Mouse (Mus musculus) erythroblast, embryonic 14.5 days (primary cell): ENCODE data around the gene Pcsk5.

Experiments
- GATA1 ChIP-seq: IDR thresholded peaks from 2 replicates; pipeline ENCODE4 v1.6.1; 2012; ENCODE audit warnings: low read length, inconsistent platforms, mixed read lengths
- TAL1 ChIP-seq: IDR thresholded peaks from 3 replicates; pipeline ENCODE4 v1.6.1; 2012; ENCODE audit warnings: low read length, inconsistent platforms, mixed read lengths

- TF ChIP-seq TAL1: no peak
- no peak for TF ChIP-seq GATA1
Measured at GRCm38 (mm10) chr19:17382807-17383397, 454.5 kb downstream of the Pcsk5 start.
